In the genomic region with DNA sequence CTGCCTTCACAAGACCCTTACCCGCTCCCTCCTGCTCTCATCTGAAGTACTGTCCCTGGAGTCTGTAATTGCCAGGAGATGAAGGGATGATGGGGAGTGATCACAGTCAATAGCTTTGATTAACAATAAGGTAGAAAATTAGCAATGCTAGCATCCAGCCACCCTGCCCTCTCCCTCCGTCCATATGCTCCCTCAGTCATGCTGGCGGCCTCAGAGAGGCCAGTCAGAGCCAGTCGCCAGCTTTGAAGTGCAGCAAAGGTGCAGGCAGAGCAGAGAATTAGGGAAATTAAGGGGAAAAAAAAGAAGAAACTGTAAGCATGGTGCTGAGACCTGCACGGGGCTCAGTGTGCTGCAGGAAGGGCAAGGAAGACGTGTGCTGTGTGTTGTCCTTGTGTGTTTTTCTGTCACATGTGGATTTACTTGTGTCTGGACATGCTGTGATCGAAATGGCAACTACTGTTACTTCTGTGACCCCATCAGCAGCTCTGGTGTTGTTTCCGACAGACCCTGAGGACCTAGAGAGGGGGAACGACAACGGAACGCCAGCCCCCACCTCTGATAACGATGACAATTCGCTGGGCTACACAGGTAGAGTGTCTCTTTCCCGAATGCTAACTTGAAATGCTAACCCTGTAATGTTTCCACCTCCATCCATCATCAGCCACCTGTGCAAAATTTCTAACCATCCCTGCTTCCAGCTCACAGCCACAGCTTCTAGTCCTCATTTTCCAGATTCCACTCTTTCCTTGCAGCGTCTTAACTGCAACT, we compare ENCODE assay signal across 13 mouse cellular contexts.
DNase-seq lines count a peak whose midpoint lies in the region; ATAC-seq lines count a peak whose summit lies in the region.
"Had no signal": no experiment of that assay in that cellular context is flagged by ENCODE, and none has a peak within 500 bp of the region (broad histone marks: within the 10 kb centered on the region; RNA-seq: fewer than 3 reads in every experiment).

No protein-coding gene starts in this region.

- H3K9me3 ChIP-seq in heart, embryonic 14.5 days (ENCODE audit: control insufficient read depth, low read length): no peaks in the 10 kb centered on the region
- H3K9me3 ChIP-seq in forebrain, embryonic 16.5 days (ENCODE audit: control insufficient read depth, low read length): no peaks in the 10 kb centered on the region
- no peaks in the 10 kb centered on the region for H3K9me3 ChIP-seq in limb, embryonic 13.5 days
- no peaks in the 10 kb centered on the region for H3K9me3 ChIP-seq in neural tube, embryonic 13.5 days
- H3K9me3 ChIP-seq: liver, embryonic 15.5 days had no signal

- 0 out of 4 replicates have a peak, but pooled peaks cover 0 to 2% of the 10 kb centered on the region in 2 experiments for H3K4me1 ChIP-seq in heart, embryonic 14.5 days (ENCODE audit: control insufficient read depth in 2 of 2, insufficient read depth in 2 of 2, low read length in 2 of 2)
- H3K4me1 ChIP-seq in forebrain, embryonic 16.5 days (replicated peaks; ENCODE audit: control insufficient read depth, insufficient read depth, low read length): no peaks in the 10 kb centered on the region; the same call in 1 of the 2 replicates
- H3K4me1 ChIP-seq in limb, embryonic 13.5 days: peaks cover 7% of the 10 kb centered on the region
- peaks cover 22% of the 10 kb centered on the region for H3K4me1 ChIP-seq in neural tube, embryonic 13.5 days (replicated peaks)
- H3K4me1 ChIP-seq: liver, embryonic 15.5 days had no signal

- no peak for DNase-seq in heart, adult 11 months
- DNase-seq in spleen, postnatal 10 days (ENCODE audit: low spot score in 2 of 2): no peak
- DNase-seq: cerebellum, adult 18-20 months; kidney, postnatal 10 days; right cerebral cortex, postnatal 4 days had no signal

- H3K27me3 ChIP-seq in heart, embryonic 14.5 days (ENCODE audit: control insufficient read depth, insufficient read depth, low read length): no peaks in the 10 kb centered on the region
- no peaks in the 10 kb centered on the region for H3K27me3 ChIP-seq in forebrain, embryonic 16.5 days (replicated peaks; ENCODE audit: control insufficient read depth, insufficient read depth, low read length)
- peaks cover 7% of the 10 kb centered on the region for H3K27me3 ChIP-seq in limb, embryonic 13.5 days
- no peaks in the 10 kb centered on the region for H3K27me3 ChIP-seq in neural tube, embryonic 13.5 days
- H3K27me3 ChIP-seq: liver, embryonic 15.5 days had no signal

- peak overlapping the region; percentile 37 for H3K4me2 ChIP-seq in heart, embryonic 14.5 days (ENCODE audit: low read length)
- no peak overlapping the region for H3K4me2 ChIP-seq in forebrain, embryonic 16.5 days (ENCODE audit: low read length)
- peak overlapping the region; percentile 14; the same call in 1 of the 2 replicates for H3K4me2 ChIP-seq in limb, embryonic 13.5 days (replicated peaks)
- peak overlapping the region; percentile 37 for H3K4me2 ChIP-seq in neural tube, embryonic 13.5 days
- H3K4me2 ChIP-seq: liver, embryonic 15.5 days had no signal

- H3K9ac ChIP-seq in heart, embryonic 14.5 days (ENCODE audit: low read length): no peak overlapping the region
- no peak overlapping the region for H3K9ac ChIP-seq in forebrain, embryonic 16.5 days (replicated peaks; ENCODE audit: low read depth, low read length)
- H3K9ac ChIP-seq in limb, embryonic 13.5 days: peak overlapping the region; percentile 43; the same call in 1 of the 2 replicates
- H3K9ac ChIP-seq in neural tube, embryonic 13.5 days: peak overlapping the region; percentile 61
- H3K9ac ChIP-seq: liver, embryonic 15.5 days had no signal

- H3K36me3 ChIP-seq in heart, embryonic 14.5 days (ENCODE audit: control insufficient read depth, insufficient read depth, low read length): no peaks in the 10 kb centered on the region
- no peaks in the 10 kb centered on the region for H3K36me3 ChIP-seq in forebrain, embryonic 16.5 days (ENCODE audit: control insufficient read depth, insufficient read depth)
- H3K36me3 ChIP-seq in limb, embryonic 13.5 days: no peaks in the 10 kb centered on the region
- no peaks in the 10 kb centered on the region for H3K36me3 ChIP-seq in neural tube, embryonic 13.5 days
- H3K36me3 ChIP-seq: liver, embryonic 15.5 days had no signal

- no peak overlapping the region for H3K27ac ChIP-seq in heart, embryonic 14.5 days (replicated peaks in 1 of 2; ENCODE audit: control insufficient read depth in 1 of 2, insufficient read depth in 1 of 2, low read depth in 2 of 2, low read length in 2 of 2)
- no peak overlapping the region for H3K27ac ChIP-seq in forebrain, embryonic 16.5 days (ENCODE audit: low read length)
- H3K27ac ChIP-seq in limb, embryonic 13.5 days: no peak overlapping the region
- H3K27ac ChIP-seq in neural tube, embryonic 13.5 days (replicated peaks): peak overlapping the region; percentile 30
- H3K27ac ChIP-seq: liver, embryonic 15.5 days had no signal

- ATAC-seq in heart, embryonic 14.5 days (ENCODE audit: insufficient number of reproducible peaks, insufficient read depth, low FRiP score, low read depth): no peak
- 0 out of 2 replicates have a peak, but pooled peaks have one; percentile 20 for ATAC-seq in forebrain, embryonic 16.5 days
- no peak for ATAC-seq in limb, embryonic 13.5 days (ENCODE audit: low FRiP score, low read depth)
- 0 out of 2 replicates have a peak, but pooled peaks have one; percentile 32 for ATAC-seq in neural tube, embryonic 13.5 days (ENCODE audit: low read depth)
- no peak for ATAC-seq in megakaryocyte-erythroid progenitor cell, adult 5-6 weeks (replicated peaks; ENCODE audit: low FRiP score, low TSS enrichment, poor library complexity, severe bottlenecking)
- no peak for ATAC-seq in cerebellum, adult (ENCODE audit: insufficient number of reproducible peaks, low FRiP score, low TSS enrichment)
- ATAC-seq: inflammation-experienced regulatory T-cells, adult 6 months had no signal

- H3K4me3 ChIP-seq in heart, embryonic 14.5 days (ENCODE audit: control insufficient read depth in 1 of 2, insufficient read depth in 1 of 2, low read depth in 1 of 2, low read length in 2 of 2): no peak overlapping the region
- H3K4me3 ChIP-seq in forebrain, embryonic 16.5 days (replicated peaks; ENCODE audit: low read length): no peak overlapping the region
- H3K4me3 ChIP-seq in limb, embryonic 13.5 days: no peak overlapping the region
- H3K4me3 ChIP-seq in neural tube, embryonic 13.5 days: peak overlapping the region; percentile 5
- H3K4me3 ChIP-seq: liver, embryonic 15.5 days had no signal

- 23% methylated on average over 15 of the region's 15 CpGs for WGBS in heart, embryonic 14.5 days
- WGBS in forebrain, embryonic 16.5 days: 29% methylated on average over 15 of the region's 15 CpGs
- 14% methylated on average over 15 of the region's 15 CpGs for WGBS in limb, embryonic 13.5 days
- WGBS in neural tube, embryonic 13.5 days: 17% methylated on average over 15 of the region's 15 CpGs

Comparison
In these comparisons a context has a peak if more than half of its experiments do, and no peak if none do; other contexts are left out.
1. ATAC-seq: peak in forebrain, embryonic 16.5 days (single experiment) and neural tube, embryonic 13.5 days (single experiment); none in heart, embryonic 14.5 days (single experiment), limb, embryonic 13.5 days (single experiment), megakaryocyte-erythroid progenitor cell, adult 5-6 weeks (single experiment) and cerebellum, adult (single experiment).
2. H3K9ac ChIP-seq: peak in limb, embryonic 13.5 days (single experiment) and neural tube, embryonic 13.5 days (single experiment); none in heart, embryonic 14.5 days (single experiment) and forebrain, embryonic 16.5 days (single experiment).